Mouse (Mus musculus): ENCODE measurements around the gene Eif2s1. TPM values are rescaled to one million over a fixed set of nuclear protein-coding genes. Genes with fewer than 3 reads are reported as not detected.

Gene Eif2s1
- 10 to 100 TPM; 61.6 to 69.5 TPM for total RNA-seq (2023)

DNA sequence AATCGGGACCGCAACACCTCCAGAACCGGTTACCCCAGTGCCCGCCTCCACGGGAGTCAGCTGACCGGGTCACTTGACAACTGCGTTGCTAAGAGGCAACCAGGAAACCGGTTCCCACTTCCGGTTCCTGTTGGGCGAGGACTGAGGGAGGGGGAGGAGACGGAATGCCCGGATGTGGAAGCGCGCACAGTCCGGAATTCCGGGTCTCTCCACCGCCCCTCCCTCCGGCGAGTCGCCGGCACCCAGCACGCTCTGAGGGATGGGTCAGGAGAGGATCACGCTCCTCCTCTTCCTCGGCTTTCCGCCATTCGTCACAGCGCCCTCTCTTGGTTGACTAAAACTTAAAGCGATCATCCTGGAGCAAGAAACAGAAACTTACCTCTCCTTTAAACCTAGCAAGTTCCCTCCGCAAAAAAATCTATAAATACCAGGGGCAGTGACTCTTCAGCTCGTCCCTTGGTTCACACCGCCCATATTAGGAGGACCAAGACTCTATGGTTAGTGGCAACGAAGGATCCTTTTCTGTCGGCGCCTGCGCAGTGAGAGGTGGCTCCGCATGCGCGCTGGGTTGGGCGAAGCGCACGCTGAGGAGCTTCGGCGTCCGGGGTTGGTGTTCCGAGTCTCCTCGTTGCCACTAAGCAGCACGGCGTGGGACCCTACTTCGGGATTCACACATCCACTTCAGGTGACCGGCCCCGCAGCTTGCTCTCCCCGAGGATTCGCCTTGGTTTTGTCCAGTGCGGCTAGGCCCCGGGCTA is at the start of gene Eif2s1, which contains the start of gene Atp6v1d:
TSS of gene Eif2s1 (plus strand) at position 324 of the 758 bp plus-strand sequence.
TSS of gene Atp6v1d (minus strand) at position 143 of the 758 bp plus-strand sequence.

GRCm38 (mm10) chr12:78906707-78907162 is 45.1 kb downstream of the Eif2s1 start, which contains the start of gene Plek2:
TSS of gene Plek2 (minus strand) at chr12:78906964.

Other genes starting within 250 kb of the Eif2s1 start
- under 1 TPM in 1 of 2 experiments, not detected in 1; 0.83 TPM for gene Fam71d, start 170.3 kb upstream of the Eif2s1 start, total RNA-seq (2023)
- 10 to 100 TPM; 11.3 to 12.2 TPM for gene Mpp5, start 112.9 kb upstream of the Eif2s1 start, total RNA-seq (2023)
- 10 to 100 TPM; 92.1 to 96.1 TPM for gene Atp6v1d, start 181 bp upstream of the Eif2s1 start, total RNA-seq (2023)
- gene Plek2, start 45.1 kb downstream of the Eif2s1 start, total RNA-seq (2023), result not detected
- gene Tmem229b, start 145.8 kb downstream of the Eif2s1 start, total RNA-seq (2023), result 10 to 100 TPM; 55.7 to 61.1 TPM
- under 1 TPM; 0.61 to 0.86 TPM for gene Plekhh1, start 167.3 kb downstream of the Eif2s1 start, total RNA-seq (2023)
- gene Pigh, start 227.8 kb downstream of the Eif2s1 start, total RNA-seq (2023), result 1 to 10 TPM; 7.1 TPM